7 mouse cellular contexts compared by ENCODE assay signal in genomic region chr6:72356001-72356532, GRCm38 (mm10). TPM values are rescaled to one million over a fixed set of nuclear protein-coding genes. Genes with fewer than 3 reads are reported as not detected.
A peak's percentile ranks its signal among the peaks of the same experiment; 100 is the strongest.
DNase-seq lines count a peak whose midpoint lies in the region; ATAC-seq and TF ChIP-seq lines count a peak whose summit lies in the region.

No protein-coding gene starts in this region.

- DNase-seq in lung, embryonic 14.5 days, result no peak
- no peak for DNase-seq in lung, postnatal 25 days (ENCODE audit: low spot score)
- no peak for DNase-seq in forebrain, embryonic 11.5 days (ENCODE audit: low spot score)
- no peak for DNase-seq in thymus, postnatal 36 days
- no peak for DNase-seq in gastrocnemius, postnatal 10 days

- no peak for ATAC-seq in lung, embryonic 14.5 days (ENCODE audit: insufficient read depth)
- ATAC-seq in forebrain, embryonic 11.5 days (replicated peaks; ENCODE audit: low FRiP score), result peak; percentile 4; the same call in 1 of the 2 replicates
- peak; percentile 13 for ATAC-seq in kidney, embryonic 15.5 days (replicated peaks; ENCODE audit: low FRiP score)
- ATAC-seq in neural tube, embryonic 13.5 days (ENCODE audit: low read depth), result peak; percentile 12

- TF ChIP-seq CTCF in lung, embryonic 14.5 days (IDR thresholded peaks at IDR 0.05; ENCODE audit: low read depth), result no peak

- H3K4me1 ChIP-seq in lung, embryonic 14.5 days (ENCODE audit: insufficient read depth), result peaks cover 6% of the 10 kb centered on the region; the same call in 1 of the 2 replicates
- H3K4me1 ChIP-seq in forebrain, embryonic 11.5 days (replicated peaks; ENCODE audit: control insufficient read depth, insufficient read depth, low read length), result peaks cover 8% of the 10 kb centered on the region; the same call in 1 of the 2 replicates
- H3K4me1 ChIP-seq in kidney, embryonic 15.5 days, result peaks cover 30% of the 10 kb centered on the region
- peaks cover 37% of the 10 kb centered on the region for H3K4me1 ChIP-seq in neural tube, embryonic 13.5 days (replicated peaks)

- H3K27me3 ChIP-seq in lung, embryonic 14.5 days (ENCODE audit: insufficient read depth, low read length), result no peaks in the 10 kb centered on the region
- H3K27me3 ChIP-seq in forebrain, embryonic 11.5 days (ENCODE audit: control insufficient read depth, insufficient read depth, low read length), result no peaks in the 10 kb centered on the region
- no peaks in the 10 kb centered on the region for H3K27me3 ChIP-seq in kidney, embryonic 15.5 days
- no peaks in the 10 kb centered on the region for H3K27me3 ChIP-seq in neural tube, embryonic 13.5 days

- H3K36me3 ChIP-seq in lung, embryonic 14.5 days (ENCODE audit: insufficient read depth), result peaks cover 31% of the 10 kb centered on the region
- no peaks in the 10 kb centered on the region; the same call in 1 of the 2 replicates for H3K36me3 ChIP-seq in forebrain, embryonic 11.5 days (ENCODE audit: control insufficient read depth, insufficient read depth, low read length)
- H3K36me3 ChIP-seq in kidney, embryonic 15.5 days, result peaks cover 41% of the 10 kb centered on the region
- H3K36me3 ChIP-seq in neural tube, embryonic 13.5 days, result peaks cover 39% of the 10 kb centered on the region

- no peak overlapping the region for H3K27ac ChIP-seq in lung, embryonic 14.5 days (ENCODE audit: low read depth)
- no peak overlapping the region for H3K27ac ChIP-seq in forebrain, embryonic 11.5 days (ENCODE audit: low read depth, low read length)
- H3K27ac ChIP-seq in kidney, embryonic 15.5 days, result no peak overlapping the region
- H3K27ac ChIP-seq in neural tube, embryonic 13.5 days (replicated peaks), result 0 out of 2 replicates have a peak overlapping the region, but pooled peaks have one; percentile 61

- no peaks in the 10 kb centered on the region for H3K9me3 ChIP-seq in lung, embryonic 14.5 days (ENCODE audit: low read depth, low read length)
- H3K9me3 ChIP-seq in forebrain, embryonic 11.5 days (ENCODE audit: control insufficient read depth, low read length), result no peaks in the 10 kb centered on the region
- H3K9me3 ChIP-seq in kidney, embryonic 15.5 days (replicated peaks), result no peaks in the 10 kb centered on the region
- H3K9me3 ChIP-seq in neural tube, embryonic 13.5 days, result no peaks in the 10 kb centered on the region

- WGBS in lung, embryonic 14.5 days, result 29% methylated on average over 8 of the region's 8 CpGs
- 38% methylated on average over 8 of the region's 8 CpGs for WGBS in forebrain, embryonic 11.5 days
- 32% methylated on average over 8 of the region's 8 CpGs for WGBS in kidney, embryonic 15.5 days
- WGBS in neural tube, embryonic 13.5 days, result 30% methylated on average over 8 of the region's 8 CpGs

- H3K4me3 ChIP-seq in lung, embryonic 14.5 days (ENCODE audit: low read depth, low read length), result peak overlapping the region; percentile 61
- H3K4me3 ChIP-seq in forebrain, embryonic 11.5 days (ENCODE audit: low read depth, low read length), result peak overlapping the region; percentile 49
- H3K4me3 ChIP-seq in kidney, embryonic 15.5 days (replicated peaks), result peak overlapping the region; percentile 61
- H3K4me3 ChIP-seq in neural tube, embryonic 13.5 days, result peak overlapping the region; percentile 65

- H3K4me2 ChIP-seq in lung, embryonic 14.5 days, result peak overlapping the region; percentile 95
- peak overlapping the region; percentile 96 for H3K4me2 ChIP-seq in forebrain, embryonic 11.5 days (ENCODE audit: low read depth, low read length, severe bottlenecking)
- peak overlapping the region; percentile 91 for H3K4me2 ChIP-seq in kidney, embryonic 15.5 days
- peak overlapping the region; percentile 93 for H3K4me2 ChIP-seq in neural tube, embryonic 13.5 days

- peak overlapping the region; percentile 60 for H3K9ac ChIP-seq in lung, embryonic 14.5 days
- H3K9ac ChIP-seq in forebrain, embryonic 11.5 days (ENCODE audit: low read length), result peak overlapping the region; percentile 66; the same call in 1 of the 2 replicates
- peak overlapping the region; percentile 59 for H3K9ac ChIP-seq in kidney, embryonic 15.5 days
- peak overlapping the region; percentile 83 for H3K9ac ChIP-seq in neural tube, embryonic 13.5 days

RNA-seq across cellular contexts. Expression of gene Tmem150a, which starts 0.8 kb away (rescaled TPM):
- polyA plus RNA-seq in lung, embryonic 14.5 days (2014; fragmentation: Nextera tagmentation; extraction: Ambion mirVana), result 10.3 and 10.4 TPM in 2 replicates
- polyA plus RNA-seq in forebrain, embryonic 11.5 days (2014; fragmentation: Nextera tagmentation; extraction: Ambion mirVana), result 4.2 and 4.6 TPM in 2 replicates
- 24.0 and 26.7 TPM in 2 replicates for polyA plus RNA-seq in kidney, embryonic 15.5 days (2015; fragmentation: Nextera tagmentation; extraction: Ambion mirVana)
- polyA plus RNA-seq in neural tube, embryonic 13.5 days (2015; fragmentation: Nextera tagmentation; extraction: Ambion mirVana), result 16.5 and 21.4 TPM in 2 replicates
- total RNA-seq in gastrocnemius, postnatal 10 days (2021), result 10 to 100 TPM in 1 of 2 experiments, 1 to 10 TPM in 1; 8.0 to 14.0 TPM

RNA-seq across cellular contexts. Expression of gene 0610030E20Rik, which starts 8.9 kb away (rescaled TPM):
- 25.5 and 29.7 TPM in 2 replicates for polyA plus RNA-seq in lung, embryonic 14.5 days (2014; fragmentation: Nextera tagmentation; extraction: Ambion mirVana)
- 21.4 and 21.5 TPM in 2 replicates for polyA plus RNA-seq in forebrain, embryonic 11.5 days (2014; fragmentation: Nextera tagmentation; extraction: Ambion mirVana)
- polyA plus RNA-seq in kidney, embryonic 15.5 days (2015; fragmentation: Nextera tagmentation; extraction: Ambion mirVana), result 27.6 and 29.8 TPM in 2 replicates
- 16.7 and 19.3 TPM in 2 replicates for polyA plus RNA-seq in neural tube, embryonic 13.5 days (2015; fragmentation: Nextera tagmentation; extraction: Ambion mirVana)
- total RNA-seq in gastrocnemius, postnatal 10 days (2021), result 10 to 100 TPM; 12.5 to 15.6 TPM

RNA-seq across cellular contexts. Expression of gene Rnf181, which starts 10.7 kb away (rescaled TPM):
- polyA plus RNA-seq in lung, embryonic 14.5 days (2014; fragmentation: Nextera tagmentation; extraction: Ambion mirVana), result 105 and 116 TPM in 2 replicates
- polyA plus RNA-seq in forebrain, embryonic 11.5 days (2014; fragmentation: Nextera tagmentation; extraction: Ambion mirVana), result 102 and 106 TPM in 2 replicates
- polyA plus RNA-seq in kidney, embryonic 15.5 days (2015; fragmentation: Nextera tagmentation; extraction: Ambion mirVana), result 116 and 130 TPM in 2 replicates
- 140 and 148 TPM in 2 replicates for polyA plus RNA-seq in neural tube, embryonic 13.5 days (2015; fragmentation: Nextera tagmentation; extraction: Ambion mirVana)
- total RNA-seq in gastrocnemius, postnatal 10 days (2021), result 10 to 100 TPM; 35.9 to 36.6 TPM

RNA-seq across cellular contexts. Expression of gene Usp39, which starts 11.1 kb away (rescaled TPM):
- polyA plus RNA-seq in lung, embryonic 14.5 days (2014; fragmentation: Nextera tagmentation; extraction: Ambion mirVana), result 69.0 and 73.7 TPM in 2 replicates
- polyA plus RNA-seq in forebrain, embryonic 11.5 days (2014; fragmentation: Nextera tagmentation; extraction: Ambion mirVana), result 109 and 113 TPM in 2 replicates
- polyA plus RNA-seq in kidney, embryonic 15.5 days (2015; fragmentation: Nextera tagmentation; extraction: Ambion mirVana), result 46.3 and 50.3 TPM in 2 replicates
- 46.6 and 47.2 TPM in 2 replicates for polyA plus RNA-seq in neural tube, embryonic 13.5 days (2015; fragmentation: Nextera tagmentation; extraction: Ambion mirVana)
- total RNA-seq in gastrocnemius, postnatal 10 days (2021), result 10 to 100 TPM; 17.2 to 18.4 TPM

RNA-seq across cellular contexts. Expression of gene Vamp5, which starts 24.2 kb away (rescaled TPM):
- 31.0 and 31.2 TPM in 2 replicates for polyA plus RNA-seq in lung, embryonic 14.5 days (2014; fragmentation: Nextera tagmentation; extraction: Ambion mirVana)
- polyA plus RNA-seq in forebrain, embryonic 11.5 days (2014; fragmentation: Nextera tagmentation; extraction: Ambion mirVana), result 8.1 and 11.9 TPM in 2 replicates
- polyA plus RNA-seq in kidney, embryonic 15.5 days (2015; fragmentation: Nextera tagmentation; extraction: Ambion mirVana), result 35.0 and 40.7 TPM in 2 replicates
- polyA plus RNA-seq in neural tube, embryonic 13.5 days (2015; fragmentation: Nextera tagmentation; extraction: Ambion mirVana), result 19.8 and 24.1 TPM in 2 replicates
- total RNA-seq in gastrocnemius, postnatal 10 days (2021), result 10 to 100 TPM; 49.1 to 50.0 TPM
